Mouse (Mus musculus): ENCODE results near the gene Slc23a4. TPM values are rescaled to one million over a fixed set of nuclear protein-coding genes. Genes with fewer than 3 reads are reported as not detected.

The Slc23a4 gene
- polyA plus RNA-seq, 1 experiment from 2014 or later = 3.4 TPM

DNA sequence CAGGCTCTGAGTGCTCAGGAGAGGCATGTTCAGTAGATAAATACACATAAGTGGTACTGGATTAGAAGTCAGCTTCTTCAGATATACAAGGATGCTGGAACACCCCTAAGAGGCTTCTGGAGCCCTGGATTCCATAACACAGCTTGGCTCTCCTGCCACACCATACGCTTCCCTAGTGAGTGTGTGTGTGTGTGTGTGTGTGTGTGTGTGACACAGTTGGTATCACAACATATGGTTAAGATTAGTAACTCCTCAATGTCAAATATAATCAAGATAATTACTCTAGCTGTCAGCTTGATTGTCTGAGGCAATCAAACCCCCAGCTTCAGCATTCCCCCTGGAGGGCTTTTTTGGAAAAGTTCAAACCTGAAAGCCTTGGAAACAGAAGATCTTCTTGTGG, 23.7 kb upstream of the Slc23a4 start:
- H3K27ac ChIP-seq (ENCODE audit: low read length) = no peak overlapping the region
- H3K4me2 ChIP-seq (replicated peaks; ENCODE audit: low read depth, low read length) = no peak overlapping the region
- 86% methylated on average over 1 of the region's 1 CpGs for WGBS
- H3K27me3 ChIP-seq (ENCODE audit: control insufficient read depth, insufficient read depth, low read length) = no peaks in the 10 kb centered on the region
- no peak for ATAC-seq (ENCODE audit: insufficient number of reproducible peaks, insufficient read depth, low FRiP score, low read depth)
- H3K36me3 ChIP-seq (ENCODE audit: control insufficient read depth, insufficient read depth, low read length) = no peaks in the 10 kb centered on the region
- H3K9ac ChIP-seq (replicated peaks; ENCODE audit: low read depth, low read length) = no peak overlapping the region
- no peaks in the 10 kb centered on the region for H3K4me1 ChIP-seq (ENCODE audit: control insufficient read depth, insufficient read depth, low read length)
- no peaks in the 10 kb centered on the region for H3K9me3 ChIP-seq (ENCODE audit: control insufficient read depth, low read depth, low read length)
- no peak overlapping the region for H3K4me3 ChIP-seq (ENCODE audit: low read depth, low read length)

DNA sequence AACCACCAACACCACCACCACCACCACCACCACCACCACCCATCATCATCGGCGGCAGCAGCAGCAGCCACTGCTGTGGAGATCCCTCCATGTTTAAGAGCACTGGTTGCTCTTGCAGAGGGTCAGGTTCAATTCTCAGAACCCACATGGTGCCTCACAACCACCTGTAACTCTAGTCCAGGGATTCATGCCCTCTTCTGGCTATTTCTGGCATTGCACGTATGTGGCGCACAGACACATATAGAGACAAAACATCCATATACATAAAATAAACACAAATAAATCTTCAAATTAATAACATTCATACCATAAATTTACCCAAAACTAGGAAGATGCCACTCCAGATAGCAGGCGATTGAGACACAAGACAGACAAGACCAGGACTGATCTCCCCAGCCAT, 22.5 kb upstream of the Slc23a4 start:
- no peak for ATAC-seq (ENCODE audit: insufficient number of reproducible peaks, insufficient read depth, low FRiP score, low read depth)
- 94% methylated on average over 5 of the region's 5 CpGs for WGBS

DNA sequence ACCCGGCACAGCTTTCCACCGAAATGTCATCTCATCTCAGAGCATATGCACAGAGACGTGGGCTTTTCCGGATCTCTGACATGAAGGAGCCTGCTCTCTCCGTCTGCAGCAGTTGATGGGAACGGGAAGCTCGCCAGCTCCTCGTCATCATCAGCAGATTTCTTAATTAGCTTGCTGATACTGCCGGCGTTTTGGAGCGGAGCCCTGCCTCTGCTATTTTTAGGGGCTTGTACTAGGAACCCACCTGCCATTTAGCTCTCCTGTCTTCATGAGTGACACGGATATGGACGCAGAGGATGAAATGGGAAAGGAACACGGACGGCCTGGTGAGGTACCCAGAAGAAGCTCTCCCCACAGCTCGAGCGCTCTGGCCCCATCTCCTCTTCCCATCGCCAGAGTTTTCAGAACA, 14.1 kb upstream of the Slc23a4 start:
- H3K4me2 ChIP-seq (replicated peaks; ENCODE audit: low read depth, low read length) = no peak overlapping the region
- ATAC-seq (ENCODE audit: insufficient number of reproducible peaks, insufficient read depth, low FRiP score, low read depth) = no peak
- H3K4me3 ChIP-seq (ENCODE audit: low read depth, low read length) = no peak overlapping the region
- no peak overlapping the region for H3K9ac ChIP-seq (replicated peaks; ENCODE audit: low read depth, low read length)
- WGBS = 81% methylated on average over 18 of the region's 18 CpGs
- H3K27ac ChIP-seq (ENCODE audit: low read length) = no peak overlapping the region
- no peaks in the 10 kb centered on the region for H3K36me3 ChIP-seq (ENCODE audit: control insufficient read depth, insufficient read depth, low read length)
- no peaks in the 10 kb centered on the region; the same call in 1 of the 2 replicates for H3K9me3 ChIP-seq (ENCODE audit: control insufficient read depth, low read depth, low read length)
- no peaks in the 10 kb centered on the region for H3K27me3 ChIP-seq (ENCODE audit: control insufficient read depth, insufficient read depth, low read length)
- H3K4me1 ChIP-seq (ENCODE audit: control insufficient read depth, insufficient read depth, low read length) = no peaks in the 10 kb centered on the region

More for the DNA sequence above, 22.5 kb upstream of the Slc23a4 start:
- Histone ChIP-seq H3K27me3 (ENCODE audit: control insufficient read depth, insufficient read depth, low read length) (no peaks in the 10 kb centered on the region), H3K4me2 (replicated peaks; ENCODE audit: low read depth, low read length) (no peak overlapping the region), H3K36me3 (ENCODE audit: control insufficient read depth, insufficient read depth, low read length) (no peaks in the 10 kb centered on the region), H3K4me1 (ENCODE audit: control insufficient read depth, insufficient read depth, low read length) (no peaks in the 10 kb centered on the region), H3K27ac (ENCODE audit: low read length) (no peak overlapping the region), H3K9me3 (ENCODE audit: control insufficient read depth, low read depth, low read length) (no peaks in the 10 kb centered on the region), H3K9ac (replicated peaks; ENCODE audit: low read depth, low read length) (no peak overlapping the region), H3K4me3 (ENCODE audit: low read depth, low read length) (no peak overlapping the region)

DNA sequence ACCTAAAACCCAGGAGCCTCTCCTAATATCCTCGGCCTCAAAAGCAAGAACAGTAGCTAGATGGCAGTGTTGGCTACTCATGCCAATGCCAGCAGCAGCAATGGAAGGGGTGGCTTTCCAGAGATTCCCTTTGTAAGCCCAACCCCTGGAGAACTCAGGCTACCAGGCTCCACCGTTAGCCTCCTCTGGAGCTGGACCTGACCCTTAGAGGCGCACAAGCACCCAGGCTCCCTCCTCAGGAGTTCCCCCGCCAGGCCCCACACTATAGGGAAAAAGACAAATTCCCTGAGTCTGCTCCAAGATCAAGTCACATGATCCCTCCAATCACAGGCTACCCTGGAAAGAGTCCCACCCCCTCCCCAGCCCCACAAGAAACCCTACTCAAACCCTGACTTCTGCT, 10.9 kb upstream of the Slc23a4 start:
- Histone ChIP-seq H3K27ac (ENCODE audit: low read length) (no peak overlapping the region), H3K4me3 (ENCODE audit: low read depth, low read length) (no peak overlapping the region), H3K4me1 (ENCODE audit: control insufficient read depth, insufficient read depth, low read length) (no peaks in the 10 kb centered on the region), H3K4me2 (replicated peaks; ENCODE audit: low read depth, low read length) (0 out of 2 replicates have a peak overlapping the region, but pooled peaks have one; percentile 0), H3K9ac (replicated peaks; ENCODE audit: low read depth, low read length) (no peak overlapping the region), H3K27me3 (ENCODE audit: control insufficient read depth, insufficient read depth, low read length) (no peaks in the 10 kb centered on the region), H3K9me3 (ENCODE audit: control insufficient read depth, low read depth, low read length) (no peaks in the 10 kb centered on the region), H3K36me3 (ENCODE audit: control insufficient read depth, insufficient read depth, low read length) (no peaks in the 10 kb centered on the region)
- WGBS = 11% methylated on average over 4 of the region's 4 CpGs
- no peak for ATAC-seq (ENCODE audit: insufficient number of reproducible peaks, insufficient read depth, low FRiP score, low read depth)

DNA sequence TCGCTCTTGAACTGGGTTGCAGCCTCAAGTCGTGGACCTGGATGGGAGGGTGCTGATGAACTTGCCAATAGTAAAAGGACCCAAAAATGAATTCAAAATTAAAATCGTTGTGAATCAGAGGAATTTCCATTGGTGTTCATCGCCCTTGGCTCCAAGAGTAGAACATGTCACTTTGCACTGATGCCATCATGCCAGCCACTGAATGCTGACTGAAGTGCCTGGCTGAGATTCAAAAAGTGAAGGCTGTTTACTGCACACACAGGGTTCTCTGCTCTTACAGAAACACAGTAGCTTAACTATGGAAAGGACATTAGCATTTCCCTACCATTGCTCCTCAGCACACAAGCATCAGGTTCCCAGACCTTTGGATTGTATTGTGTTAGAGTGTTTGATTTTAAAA, 8.3 kb upstream of the Slc23a4 start:
- Histone ChIP-seq H3K4me3 (ENCODE audit: low read depth, low read length) (no peak overlapping the region), H3K4me1 (ENCODE audit: control insufficient read depth, insufficient read depth, low read length) (no peaks in the 10 kb centered on the region), H3K27me3 (ENCODE audit: control insufficient read depth, insufficient read depth, low read length) (no peaks in the 10 kb centered on the region), H3K9me3 (ENCODE audit: control insufficient read depth, low read depth, low read length) (no peaks in the 10 kb centered on the region), H3K36me3 (ENCODE audit: control insufficient read depth, insufficient read depth, low read length) (no peaks in the 10 kb centered on the region), H3K4me2 (replicated peaks; ENCODE audit: low read depth, low read length) (no peak overlapping the region), H3K9ac (replicated peaks; ENCODE audit: low read depth, low read length) (no peak overlapping the region), H3K27ac (ENCODE audit: low read length) (no peak overlapping the region)
- WGBS = 78% methylated on average over 4 of the region's 4 CpGs
- no peak for ATAC-seq (ENCODE audit: insufficient number of reproducible peaks, insufficient read depth, low FRiP score, low read depth)

DNA sequence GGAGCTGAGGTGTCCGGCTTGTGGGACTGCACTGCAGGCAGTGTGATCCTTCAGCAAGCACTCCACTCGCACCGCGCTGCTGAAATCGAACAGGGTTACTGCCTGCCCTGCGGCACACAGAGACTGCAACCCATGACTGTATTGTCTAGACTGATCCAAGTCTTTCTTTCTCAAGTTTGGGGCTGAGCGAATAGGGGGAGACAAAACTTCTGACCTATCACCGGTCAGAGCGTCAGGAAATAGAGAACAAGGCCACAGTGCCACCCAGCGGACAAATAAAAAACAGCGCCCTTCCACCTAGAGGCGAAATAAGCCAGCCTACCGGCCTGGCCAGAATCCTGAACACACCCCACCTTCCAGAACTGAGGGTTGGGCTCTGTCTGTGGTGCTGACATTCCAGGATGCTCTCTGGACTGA, 7.1 kb upstream of the Slc23a4 start:
- no peak overlapping the region for H3K9ac ChIP-seq (replicated peaks; ENCODE audit: low read depth, low read length)
- no peaks in the 10 kb centered on the region for H3K36me3 ChIP-seq (ENCODE audit: control insufficient read depth, insufficient read depth, low read length)
- no peak overlapping the region for H3K27ac ChIP-seq (ENCODE audit: low read length)
- no peaks in the 10 kb centered on the region for H3K27me3 ChIP-seq (ENCODE audit: control insufficient read depth, insufficient read depth, low read length)
- H3K4me1 ChIP-seq (ENCODE audit: control insufficient read depth, insufficient read depth, low read length) = no peaks in the 10 kb centered on the region
- no peaks in the 10 kb centered on the region for H3K9me3 ChIP-seq (ENCODE audit: control insufficient read depth, low read depth, low read length)
- 8% methylated on average over 13 of the region's 13 CpGs for WGBS
- peak overlapping the region; percentile 53 for H3K4me2 ChIP-seq (replicated peaks; ENCODE audit: low read depth, low read length)
- peak; percentile 54; the same call in 1 of the 2 replicates for ATAC-seq (ENCODE audit: insufficient number of reproducible peaks, insufficient read depth, low FRiP score, low read depth)
- H3K4me3 ChIP-seq (ENCODE audit: low read depth, low read length) = peak overlapping the region; percentile 8; the same call in 1 of the 2 replicates

DNA sequence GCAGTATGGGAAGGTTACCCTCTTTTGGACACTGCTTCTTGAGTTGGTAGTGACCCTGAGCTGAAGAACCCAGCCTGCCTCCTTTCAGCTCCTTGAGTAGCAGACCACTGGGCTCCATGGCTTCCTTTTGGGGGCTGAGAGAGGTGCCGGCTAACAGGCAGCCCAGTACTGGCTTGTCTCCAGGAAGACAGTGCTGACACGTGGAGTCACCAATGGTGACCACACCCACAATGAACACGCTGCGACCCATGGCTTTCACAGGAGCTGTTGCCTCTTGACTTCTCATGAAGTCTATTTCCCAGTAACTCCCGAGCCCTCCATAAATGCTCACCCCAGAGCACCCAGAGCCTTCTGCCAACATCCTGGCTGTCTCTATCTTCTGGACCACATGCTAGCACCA, 6.5 kb upstream of the Slc23a4 start:
- H3K4me1 ChIP-seq (ENCODE audit: control insufficient read depth, insufficient read depth, low read length) = no peaks in the 10 kb centered on the region
- no peaks in the 10 kb centered on the region for H3K9me3 ChIP-seq (ENCODE audit: control insufficient read depth, low read depth, low read length)
- H3K4me2 ChIP-seq (replicated peaks; ENCODE audit: low read depth, low read length) = peak overlapping the region; percentile 53
- 65% methylated on average over 5 of the region's 5 CpGs for WGBS
- ATAC-seq (ENCODE audit: insufficient number of reproducible peaks, insufficient read depth, low FRiP score, low read depth) = no peak
- no peak overlapping the region for H3K27ac ChIP-seq (ENCODE audit: low read length)
- H3K4me3 ChIP-seq (ENCODE audit: low read depth, low read length) = no peak overlapping the region
- H3K9ac ChIP-seq (replicated peaks; ENCODE audit: low read depth, low read length) = no peak overlapping the region
- H3K27me3 ChIP-seq (ENCODE audit: control insufficient read depth, insufficient read depth, low read length) = no peaks in the 10 kb centered on the region
- H3K36me3 ChIP-seq (ENCODE audit: control insufficient read depth, insufficient read depth, low read length) = no peaks in the 10 kb centered on the region

DNA sequence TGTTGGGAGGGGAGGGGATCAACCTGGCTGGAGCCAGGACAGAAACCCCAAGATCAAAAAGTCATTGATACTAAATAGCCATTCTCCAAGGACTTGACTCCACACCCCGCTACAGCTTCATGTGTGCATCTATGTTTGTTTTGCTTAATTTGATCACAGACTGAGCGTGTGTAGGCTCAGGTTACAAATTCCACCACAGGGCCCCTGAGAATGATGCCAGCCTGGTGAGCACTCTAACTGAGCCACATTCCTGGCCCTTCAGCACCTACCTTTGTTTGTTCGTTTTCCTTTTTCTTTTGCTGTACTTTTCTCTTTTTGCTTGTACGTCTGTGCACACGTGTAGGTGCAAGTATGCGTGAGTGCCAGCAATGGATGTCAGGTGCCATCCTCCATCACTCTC, 1.1 kb upstream of the Slc23a4 start:
- Histone ChIP-seq H3K36me3 (ENCODE audit: control insufficient read depth, insufficient read depth, low read length) (no peaks in the 10 kb centered on the region), H3K27ac (ENCODE audit: low read length) (no peak overlapping the region), H3K4me2 (replicated peaks; ENCODE audit: low read depth, low read length) (no peak overlapping the region), H3K27me3 (ENCODE audit: control insufficient read depth, insufficient read depth, low read length) (no peaks in the 10 kb centered on the region), H3K4me1 (ENCODE audit: control insufficient read depth, insufficient read depth, low read length) (peaks cover 3% of the 10 kb centered on the region; the same call in 1 of the 2 replicates), H3K9ac (replicated peaks; ENCODE audit: low read depth, low read length) (no peak overlapping the region), H3K9me3 (ENCODE audit: control insufficient read depth, low read depth, low read length) (no peaks in the 10 kb centered on the region), H3K4me3 (ENCODE audit: low read depth, low read length) (no peak overlapping the region)
- no peak for ATAC-seq (ENCODE audit: insufficient number of reproducible peaks, insufficient read depth, low FRiP score, low read depth)
- 54% methylated on average over 6 of the region's 6 CpGs for WGBS

DNA sequence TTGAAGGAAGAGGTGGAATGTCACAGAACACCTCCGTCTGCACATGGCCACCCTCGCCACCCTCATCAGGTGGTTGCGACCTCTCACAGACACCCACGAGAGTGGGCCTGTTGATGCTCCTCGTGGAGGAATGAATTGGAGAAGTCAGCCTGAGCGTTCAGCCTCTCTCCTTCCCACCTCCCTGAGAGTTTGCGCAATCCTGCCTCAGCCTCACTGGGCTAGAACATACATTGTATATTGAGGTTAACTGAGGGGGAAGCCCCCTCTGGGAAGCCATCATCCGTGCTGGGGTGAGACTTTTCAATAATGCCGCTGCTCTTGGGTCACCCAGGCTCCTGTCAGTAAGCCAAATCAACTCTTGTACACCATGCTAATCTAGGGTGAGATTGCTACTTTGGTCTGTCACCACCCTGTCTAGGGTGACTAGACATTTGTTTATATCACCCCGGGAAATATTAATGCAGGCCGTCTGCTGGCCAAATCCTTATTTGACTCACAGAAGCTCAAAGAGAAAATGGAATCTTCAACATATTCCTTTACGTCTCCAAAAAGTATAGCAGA, 1.0 kb downstream of the Slc23a4 start:
- ATAC-seq (ENCODE audit: insufficient number of reproducible peaks, insufficient read depth, low FRiP score, low read depth) = no peak
- H3K4me2 ChIP-seq (replicated peaks; ENCODE audit: low read depth, low read length) = no peak overlapping the region

More for the DNA sequence above, 1.0 kb downstream of the Slc23a4 start:
- no peak overlapping the region for H3K9ac ChIP-seq (replicated peaks; ENCODE audit: low read depth, low read length)
- no peak overlapping the region for H3K4me3 ChIP-seq (ENCODE audit: low read depth, low read length)
- no peaks in the 10 kb centered on the region for H3K9me3 ChIP-seq (ENCODE audit: control insufficient read depth, low read depth, low read length)
- no peaks in the 10 kb centered on the region for H3K27me3 ChIP-seq (ENCODE audit: control insufficient read depth, insufficient read depth, low read length)
- no peak overlapping the region for H3K27ac ChIP-seq (ENCODE audit: low read length)
- H3K4me1 ChIP-seq (ENCODE audit: control insufficient read depth, insufficient read depth, low read length) = peaks cover 3% of the 10 kb centered on the region; the same call in 1 of the 2 replicates
- no peaks in the 10 kb centered on the region for H3K36me3 ChIP-seq (ENCODE audit: control insufficient read depth, insufficient read depth, low read length)
- 76% methylated on average over 12 of the region's 12 CpGs for WGBS

Measured in stomach, embryonic 14.5 days (tissue).